ENCODE assay signal across 20 mouse cellular contexts in genomic region chr2:97604688-97605215, GRCm38 (mm10).
"Had no signal": no experiment of that assay in that cellular context is flagged by ENCODE, and none has a peak within 500 bp of the region (broad histone marks: within the 10 kb centered on the region; RNA-seq: fewer than 3 reads in every experiment).

No protein-coding gene starts in this region.

- H3K27me3 ChIP-seq: limb, embryonic 12.5 days; liver, embryonic 13.5 days; lung, embryonic 15.5 days; megakaryocyte, embryonic 14.5 days; stomach, embryonic 15.5 days had no signal

- DNase-seq: kidney, adult 11 months; kidney, adult 9 months; kidney, postnatal 36 days; layer of hippocampus, adult 9-11 months; layer of hippocampus, postnatal 36 days; liver; liver, embryonic 13.5 days; liver, postnatal 0 days; lung, postnatal 14 days; retina, postnatal 1 day; right cerebral cortex, postnatal 4 days; thymus, adult 2 months; thymus, postnatal 25 days had no signal

- H3K9ac ChIP-seq: limb, embryonic 12.5 days; liver, embryonic 13.5 days; liver, postnatal 0 days; lung, embryonic 15.5 days; stomach, embryonic 15.5 days had no signal

- H3K27ac ChIP-seq: kidney, postnatal 0 days; limb, embryonic 12.5 days; liver, embryonic 13.5 days; lung, embryonic 15.5 days; macrophage; stomach, embryonic 15.5 days had no signal

- H3K36me3 ChIP-seq: limb, embryonic 12.5 days; liver, embryonic 13.5 days; lung, embryonic 15.5 days; stomach, embryonic 15.5 days had no signal

- H3K4me2 ChIP-seq: limb, embryonic 12.5 days; liver, embryonic 13.5 days; lung, embryonic 15.5 days; stomach, embryonic 15.5 days had no signal

- H3K4me1 ChIP-seq: limb, embryonic 12.5 days; liver, embryonic 13.5 days; lung, embryonic 15.5 days; megakaryocyte, embryonic 14.5 days; stomach, embryonic 15.5 days had no signal

- H3K4me3 ChIP-seq: limb, embryonic 12.5 days; liver, embryonic 13.5 days; lung, embryonic 15.5 days; megakaryocyte, embryonic 14.5 days; myocyte; stomach, embryonic 15.5 days had no signal

- H3K9me3 ChIP-seq: limb, embryonic 12.5 days; liver, embryonic 13.5 days; lung, embryonic 15.5 days; megakaryocyte, embryonic 14.5 days; stomach, embryonic 15.5 days had no signal

- ATAC-seq: liver, postnatal 0 days had no signal
